Mouse (Mus musculus): ENCODE results near the gene Fosl2. TPM values are rescaled to one million over a fixed set of nuclear protein-coding genes. Genes with fewer than 3 reads are reported as not detected.
"Not testable (repeated sequence)": the region's sequence is repeated elsewhere in the genome, so short reads cannot be mapped to it uniquely, and the experiment has no call there.

The Fosl2 gene
- polyA plus RNA-seq, 1 experiment from 2014 or later: 1.8 TPM

- Histone ChIP-seq H3K27me3 (replicated peaks; ENCODE audit: control insufficient read depth, insufficient read depth, low read length) (no peaks in the 10 kb centered on the region), H3K36me3 (ENCODE audit: control insufficient read depth, insufficient read depth, low read length) (no peaks in the 10 kb centered on the region), H3K27ac (ENCODE audit: low read depth, low read length) (no peak overlapping the region), H3K9me3 (replicated peaks; ENCODE audit: control insufficient read depth, low read length) (no peaks in the 10 kb centered on the region), H3K4me2 (ENCODE audit: low read length) (peak overlapping the region; percentile 32), H3K4me3 (ENCODE audit: low read depth, low read length) (no peak overlapping the region), H3K4me1 (ENCODE audit: control insufficient read depth, insufficient read depth, low read length) (no peaks in the 10 kb centered on the region), H3K9ac (ENCODE audit: low read length) (no peak overlapping the region)
- DNase-seq (ENCODE audit: low spot score) (no peak), ATAC-seq (no peak)
- WGBS: 61% methylated on average over 17 of the region's 17 CpGs
These were observed 18.3 kb downstream of the Fosl2 start for GRCm38 (mm10) chr5:32153791-32154490.

- Histone ChIP-seq H3K4me3 (ENCODE audit: low read depth, low read length) (no peak overlapping the region), H3K4me1 (ENCODE audit: control insufficient read depth, insufficient read depth, low read length) (no peaks in the 10 kb centered on the region), H3K4me2 (ENCODE audit: low read length) (no peak overlapping the region), H3K9me3 (replicated peaks; ENCODE audit: control insufficient read depth, low read length) (no peaks in the 10 kb centered on the region), H3K27me3 (replicated peaks; ENCODE audit: control insufficient read depth, insufficient read depth, low read length) (no peaks in the 10 kb centered on the region), H3K36me3 (ENCODE audit: control insufficient read depth, insufficient read depth, low read length) (no peaks in the 10 kb centered on the region), H3K9ac (ENCODE audit: low read length) (no peak overlapping the region), H3K27ac (ENCODE audit: low read depth, low read length) (no peak overlapping the region)
- WGBS: 81% methylated on average over 9 of the region's 9 CpGs
- no peak for DNase-seq (ENCODE audit: low spot score)
- no peak for ATAC-seq
These were observed 19.5 kb downstream of the Fosl2 start for GRCm38 (mm10) chr5:32154931-32155688.

- H3K4me2 ChIP-seq (ENCODE audit: low read length): no peak overlapping the region
- H3K36me3 ChIP-seq (ENCODE audit: control insufficient read depth, insufficient read depth, low read length): no peaks in the 10 kb centered on the region
- H3K4me1 ChIP-seq (ENCODE audit: control insufficient read depth, insufficient read depth, low read length): no peaks in the 10 kb centered on the region
- no peaks in the 10 kb centered on the region for H3K27me3 ChIP-seq (replicated peaks; ENCODE audit: control insufficient read depth, insufficient read depth, low read length)
- no peak overlapping the region for H3K27ac ChIP-seq (ENCODE audit: low read depth, low read length)
- DNase-seq (ENCODE audit: low spot score) (no peak), ATAC-seq (no peak)
- 90% methylated on average over 3 of the region's 3 CpGs for WGBS
- H3K9ac ChIP-seq (ENCODE audit: low read length): no peak overlapping the region
- no peaks in the 10 kb centered on the region for H3K9me3 ChIP-seq (replicated peaks; ENCODE audit: control insufficient read depth, low read length)
- no peak overlapping the region for H3K4me3 ChIP-seq (ENCODE audit: low read depth, low read length)
These were observed 20.3 kb downstream of the Fosl2 start for GRCm38 (mm10) chr5:32155927-32156326.

GRCm38 (mm10) chr5:32163478-32164043, 28.0 kb downstream of the Fosl2 start:
- no peak overlapping the region for H3K27ac ChIP-seq (ENCODE audit: low read depth, low read length)
- H3K9ac ChIP-seq (ENCODE audit: low read length): no peak overlapping the region
- 95% methylated on average over 3 of the region's 3 CpGs for WGBS
- H3K9me3 ChIP-seq (replicated peaks; ENCODE audit: control insufficient read depth, low read length): no peaks in the 10 kb centered on the region
- ATAC-seq: no peak
- DNase-seq (ENCODE audit: low spot score): no peak
- H3K27me3 ChIP-seq (replicated peaks; ENCODE audit: control insufficient read depth, insufficient read depth, low read length): no peaks in the 10 kb centered on the region
- H3K4me1 ChIP-seq (ENCODE audit: control insufficient read depth, insufficient read depth, low read length): no peaks in the 10 kb centered on the region
- no peak overlapping the region for H3K4me3 ChIP-seq (ENCODE audit: low read depth, low read length)
- H3K36me3 ChIP-seq (ENCODE audit: control insufficient read depth, insufficient read depth, low read length): no peaks in the 10 kb centered on the region
- H3K4me2 ChIP-seq (ENCODE audit: low read length): no peak overlapping the region

GRCm38 (mm10) chr5:32172188-32172587, 36.6 kb downstream of the Fosl2 start:
- DNase-seq (ENCODE audit: low spot score): no peak
- no peak overlapping the region for H3K4me3 ChIP-seq (ENCODE audit: low read depth, low read length)
- WGBS: 81% methylated on average over 2 of the region's 2 CpGs
- H3K36me3 ChIP-seq (ENCODE audit: control insufficient read depth, insufficient read depth, low read length): no peaks in the 10 kb centered on the region
- ATAC-seq: no peak
- H3K9ac ChIP-seq (ENCODE audit: low read length): no peak overlapping the region
- H3K9me3 ChIP-seq (replicated peaks; ENCODE audit: control insufficient read depth, low read length): no peaks in the 10 kb centered on the region
- no peak overlapping the region for H3K27ac ChIP-seq (ENCODE audit: low read depth, low read length)
- H3K27me3 ChIP-seq (replicated peaks; ENCODE audit: control insufficient read depth, insufficient read depth, low read length): no peaks in the 10 kb centered on the region
- no peak overlapping the region for H3K4me2 ChIP-seq (ENCODE audit: low read length)
- H3K4me1 ChIP-seq (ENCODE audit: control insufficient read depth, insufficient read depth, low read length): no peaks in the 10 kb centered on the region

- Histone ChIP-seq H3K36me3 (ENCODE audit: control insufficient read depth, insufficient read depth, low read length) (no peaks in the 10 kb centered on the region), H3K4me1 (ENCODE audit: control insufficient read depth, insufficient read depth, low read length) (no peaks in the 10 kb centered on the region), H3K27ac (ENCODE audit: low read depth, low read length) (no peak overlapping the region), H3K4me3 (ENCODE audit: low read depth, low read length) (no peak overlapping the region), H3K9ac (ENCODE audit: low read length) (no peak overlapping the region), H3K9me3 (replicated peaks; ENCODE audit: control insufficient read depth, low read length) (no peaks in the 10 kb centered on the region), H3K27me3 (replicated peaks; ENCODE audit: control insufficient read depth, insufficient read depth, low read length) (no peaks in the 10 kb centered on the region), H3K4me2 (ENCODE audit: low read length) (no peak overlapping the region)
- DNase-seq (ENCODE audit: low spot score) (no peak), ATAC-seq (no peak)
- 77% methylated on average over 2 of the region's 2 CpGs for WGBS
These were observed 41.2 kb downstream of the Fosl2 start for GRCm38 (mm10) chr5:32176800-32177199.

GRCm38 (mm10) chr5:32177737-32178136, 42.1 kb downstream of the Fosl2 start:
- DNase-seq (ENCODE audit: low spot score) (no peak), ATAC-seq (no peak)
- Histone ChIP-seq H3K9me3 (replicated peaks; ENCODE audit: control insufficient read depth, low read length) (no peaks in the 10 kb centered on the region), H3K4me3 (ENCODE audit: low read depth, low read length) (no peak overlapping the region), H3K4me2 (ENCODE audit: low read length) (no peak overlapping the region), H3K9ac (ENCODE audit: low read length) (no peak overlapping the region), H3K4me1 (ENCODE audit: control insufficient read depth, insufficient read depth, low read length) (no peaks in the 10 kb centered on the region), H3K27ac (ENCODE audit: low read depth, low read length) (no peak overlapping the region), H3K36me3 (ENCODE audit: control insufficient read depth, insufficient read depth, low read length) (no peaks in the 10 kb centered on the region), H3K27me3 (replicated peaks; ENCODE audit: control insufficient read depth, insufficient read depth, low read length) (no peaks in the 10 kb centered on the region)
- 83% methylated on average over 4 of the region's 4 CpGs for WGBS

- not testable (repeated sequence) for H3K36me3 ChIP-seq (ENCODE audit: control insufficient read depth, insufficient read depth, low read length); DNase-seq (ENCODE audit: low spot score); H3K4me1 ChIP-seq (ENCODE audit: control insufficient read depth, insufficient read depth, low read length); H3K4me3 ChIP-seq (ENCODE audit: low read depth, low read length); H3K27ac ChIP-seq (ENCODE audit: low read depth, low read length); H3K9ac ChIP-seq (ENCODE audit: low read length); H3K4me2 ChIP-seq (ENCODE audit: low read length); H3K9me3 ChIP-seq (replicated peaks; ENCODE audit: control insufficient read depth, low read length); H3K27me3 ChIP-seq (replicated peaks; ENCODE audit: control insufficient read depth, insufficient read depth, low read length); ATAC-seq
- 79% methylated on average over 5 of the region's 6 CpGs for WGBS
These were observed 43.1 kb downstream of the Fosl2 start for GRCm38 (mm10) chr5:32178720-32179119.
